Mouse (Mus musculus) CH12.LX (cell line): ENCODE measurements at regions not wholly inside any gene's neighbourhood (a gene's known extent, or its start where the extent isn't known, plus 50 kb on each side); places are given as distances from the start of the nearest gene placed in this dataset.

Experiments
- CHD2 ChIP-seq: IDR thresholded peaks from 2 replicates; pipeline ENCODE4 v1.6.1; 2011; ENCODE audit warnings: low read length, improper control_type of control experiment
- CTCF ChIP-seq, 2 experiments: IDR thresholded peaks in 1 of 2; conservative IDR thresholded peaks in 1 of 2; 2 replicates each; pipeline ENCODE4 v1.5.1; 2011 to 2012; ENCODE audit warnings: low read depth in 2 of 2, low read length in 2 of 2, improper control_type of control experiment in 1 of 2, inconsistent platforms in 1 of 2, mild to moderate bottlenecking in 1 of 2, moderate library complexity in 1 of 2
- EP300 ChIP-seq: IDR thresholded peaks from 2 replicates; pipeline ENCODE4 v1.6.1; 2011; ENCODE audit warnings: low read length, improper control_type of control experiment
- HCFC1 ChIP-seq: IDR thresholded peaks from 2 replicates; pipeline ENCODE4 v1.6.1; 2012; ENCODE audit warnings: low read depth, mild to moderate bottlenecking, inconsistent platforms, low read length, improper control_type of control experiment
- JUND ChIP-seq: conservative IDR thresholded peaks from 2 replicates; pipeline ENCODE4 v1.6.1; 2011; ENCODE audit warnings: low read depth, low read length, improper control_type of control experiment
- MAFK ChIP-seq: IDR thresholded peaks from 2 replicates; pipeline ENCODE4 v1.6.1; 2011; ENCODE audit warnings: low read length, improper control_type of control experiment; ENCODE audit not compliant: insufficient replicate concordance
- MAX ChIP-seq: IDR thresholded peaks from 2 replicates; pipeline ENCODE4 v1.6.1; 2011; ENCODE audit warnings: low read length, improper control_type of control experiment
- MEF2A ChIP-seq: IDR thresholded peaks from 2 replicates; pipeline ENCODE4 v1.6.1; 2014; ENCODE audit warnings: low read depth, mild to moderate bottlenecking, inconsistent platforms, low read length, improper control_type of control experiment, borderline replicate concordance
- MYC ChIP-seq: IDR thresholded peaks from 2 replicates; pipeline ENCODE4 v1.6.1; 2011; ENCODE audit warnings: low read depth, mild to moderate bottlenecking, improper control_type of control experiment, low read length
- POLR2A ChIP-seq: IDR thresholded peaks from 2 replicates; pipeline ENCODE4 v1.6.1; 2011; ENCODE audit warnings: low read depth, mild to moderate bottlenecking, improper control_type of control experiment, low read length
- RCOR1 ChIP-seq: conservative IDR thresholded peaks from 2 replicates; pipeline ENCODE4 v1.6.1; 2012; ENCODE audit warnings: low read depth, mild to moderate bottlenecking, inconsistent platforms, low read length, improper control_type of control experiment
- SIN3A ChIP-seq: IDR thresholded peaks from 2 replicates; pipeline ENCODE4 v1.6.1; 2012; ENCODE audit warnings: low read length, improper control_type of control experiment, inconsistent platforms
- ZKSCAN1 ChIP-seq: IDR thresholded peaks from 2 replicates; pipeline ENCODE4 v1.6.1; 2012; ENCODE audit warnings: low read depth, inconsistent platforms, low read length, improper control_type of control experiment, borderline replicate concordance

GRCm38 (mm10) chr5:116886181-116887136 is 229.5 kb downstream of the Suds3 start:
- TF ChIP-seq EP300 (no peak), MAX (no peak), JUND (no peak), HCFC1 (no peak), SIN3A (no peak), CHD2 (no peak), CTCF (conservative IDR thresholded peaks at IDR 0.05 in 1 of 2, IDR thresholded peaks at IDR 0.05 in 1 of 2; ENCODE audit: low read depth in 2 of 2, low read length in 2 of 2) (no peak), RCOR1 (no peak), MAFK (no peak), MYC (no peak), ZKSCAN1 (no peak), POLR2A (no peak), MEF2A (no peak)
